21 mouse cellular contexts compared by ENCODE assay signal in the genomic region with DNA sequence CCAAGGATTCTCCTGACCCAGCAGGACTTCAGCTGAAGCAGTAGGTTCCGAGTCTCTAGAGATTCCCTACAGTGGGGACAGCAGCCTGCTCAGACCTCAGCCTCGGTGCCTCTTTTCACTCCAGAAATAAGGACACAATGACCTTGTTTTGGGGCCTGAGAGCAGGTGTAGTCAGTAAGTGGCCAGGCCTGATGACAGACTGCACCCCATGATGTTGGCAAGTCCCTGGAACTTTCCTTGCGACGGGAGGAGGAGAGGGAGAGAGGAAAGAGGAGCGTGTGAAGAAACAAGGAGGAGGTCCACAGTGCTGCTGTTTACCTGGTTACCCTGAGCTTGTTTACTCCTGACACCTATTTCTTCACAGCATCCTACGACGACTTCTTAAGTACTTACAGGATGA. TPM values are rescaled to one million over a fixed set of nuclear protein-coding genes. Genes with fewer than 3 reads are reported as not detected.
DNase-seq lines count a peak whose midpoint lies in the region; ATAC-seq and TF ChIP-seq lines count a peak whose summit lies in the region.
"Had no signal": no experiment of that assay in that cellular context is flagged by ENCODE, and none has a peak within 500 bp of the region (broad histone marks: within the 10 kb centered on the region; RNA-seq: fewer than 3 reads in every experiment).

No protein-coding gene starts in this region.

- DNase-seq in hindbrain, postnatal 0 days (ENCODE audit: low spot score): peak; percentile 25
- DNase-seq in cerebellum, adult 11 months: peak; percentile 79
- DNase-seq in cerebellum, adult 18-20 months: peak; percentile 81 to 89
- peak; percentile 82 to 88 for DNase-seq in cerebellum, postnatal 14 days
- no peak for DNase-seq in retina, postnatal 1 day
- no peak for DNase-seq in layer of hippocampus, postnatal 10 days (ENCODE audit: low spot score in 2 of 2)
- DNase-seq: adrenal gland, adult 2 months; gastrocnemius, postnatal 10 days; heart, postnatal 14 days; kidney, postnatal 25 days; right cerebral cortex, postnatal 4 days; thymus, adult 18-20 months; thymus, postnatal 36 days had no signal

- H3K9ac ChIP-seq in hindbrain, postnatal 0 days (replicated peaks; ENCODE audit: low read length): no peak overlapping the region
- no peak overlapping the region for H3K9ac ChIP-seq in hindbrain, embryonic 13.5 days
- H3K9ac ChIP-seq: heart, embryonic 13.5 days had no signal

- H3K36me3 ChIP-seq in hindbrain, postnatal 0 days (ENCODE audit: insufficient read depth, low read length): no peaks in the 10 kb centered on the region
- H3K36me3 ChIP-seq in hindbrain, embryonic 13.5 days: peaks cover 5% of the 10 kb centered on the region
- H3K36me3 ChIP-seq: forebrain, embryonic 10.5 days; heart, embryonic 13.5 days had no signal

- 56% methylated on average over 7 of the region's 7 CpGs for WGBS in hindbrain, postnatal 0 days
- WGBS in hindbrain, embryonic 13.5 days: 64% methylated on average over 7 of the region's 7 CpGs

- H3K9me3 ChIP-seq in hindbrain, postnatal 0 days (ENCODE audit: low read length): no peaks in the 10 kb centered on the region
- H3K9me3 ChIP-seq in hindbrain, embryonic 13.5 days: 0 out of 2 replicates have a peak, but pooled peaks cover 6% of the 10 kb centered on the region

- TF ChIP-seq CTCF in hindbrain, postnatal 0 days (IDR thresholded peaks at IDR 0.05; ENCODE audit: low read depth): no peak

- H3K27ac ChIP-seq in hindbrain, postnatal 0 days: no peak overlapping the region
- no peak overlapping the region for H3K27ac ChIP-seq in hindbrain, embryonic 13.5 days
- H3K27ac ChIP-seq: forebrain, embryonic 10.5 days; heart, embryonic 13.5 days; layer of hippocampus, adult 2 months; left cerebral cortex, adult 2 months had no signal

- no peak overlapping the region for H3K4me3 ChIP-seq in hindbrain, postnatal 0 days (ENCODE audit: low read length)
- no peak overlapping the region for H3K4me3 ChIP-seq in hindbrain, embryonic 13.5 days
- H3K4me3 ChIP-seq: forebrain, embryonic 10.5 days; heart, embryonic 13.5 days; layer of hippocampus, adult 2 months; left cerebral cortex, adult 2 months had no signal

- ATAC-seq in hindbrain, postnatal 0 days: peak; percentile 41
- no peak for ATAC-seq in hindbrain, embryonic 13.5 days (ENCODE audit: low FRiP score)
- ATAC-seq: forebrain, embryonic 16.5 days; intestine, postnatal 0 days had no signal

- 0 out of 2 replicates have a peak, but pooled peaks cover 8% of the 10 kb centered on the region for H3K4me1 ChIP-seq in hindbrain, postnatal 0 days (ENCODE audit: insufficient read depth, low read length)
- 0 out of 2 replicates have a peak, but pooled peaks cover 3% of the 10 kb centered on the region for H3K4me1 ChIP-seq in hindbrain, embryonic 13.5 days (replicated peaks)

- no peaks in the 10 kb centered on the region for H3K27me3 ChIP-seq in hindbrain, postnatal 0 days (ENCODE audit: insufficient read depth, low read length)
- no peaks in the 10 kb centered on the region for H3K27me3 ChIP-seq in hindbrain, embryonic 13.5 days
- H3K27me3 ChIP-seq: heart, embryonic 13.5 days had no signal

- H3K4me2 ChIP-seq in hindbrain, postnatal 0 days (ENCODE audit: low read depth, low read length): no peak overlapping the region
- H3K4me2 ChIP-seq in hindbrain, embryonic 13.5 days: no peak overlapping the region
- H3K4me2 ChIP-seq: heart, embryonic 13.5 days; midbrain, embryonic 11.5 days had no signal

RNA-seq across cellular contexts. Expression of a gene that starts 9.5 kb away (rescaled TPM):
- 71.8 and 75.1 TPM in 2 replicates for total RNA-seq in hindbrain, postnatal 0 days (2014; rRNA removed)
- polyA plus RNA-seq in hindbrain, postnatal 0 days (2015; fragmentation: Nextera tagmentation; extraction: Ambion mirVana): 57.1 and 57.5 TPM in 2 replicates
- 37.0 and 40.0 TPM in 2 replicates for polyA plus RNA-seq in hindbrain, embryonic 13.5 days (2015; fragmentation: Nextera tagmentation; extraction: Ambion mirVana)
- total RNA-seq in layer of hippocampus, postnatal 10 days (2021): 10 to 100 TPM; 64.4 to 65.5 TPM

Comparison
In these comparisons a context has a peak if more than half of its experiments do, and no peak if none do; other contexts are left out.
1. DNase-seq: peak in hindbrain, postnatal 0 days (single experiment), cerebellum, adult 11 months (single experiment), cerebellum, adult 18-20 months (2 of 2) and cerebellum, postnatal 14 days (2 of 2); none in retina, postnatal 1 day (single experiment) and layer of hippocampus, postnatal 10 days (0 of 2).